ENCODE assay signal across 8 mouse cellular contexts in genomic region chr11:69410045-69410309, GRCm38 (mm10). TPM values are rescaled to one million over a fixed set of nuclear protein-coding genes. Genes with fewer than 3 reads are reported as not detected.
DNase-seq lines count a peak whose midpoint lies in the region; ATAC-seq lines count a peak whose summit lies in the region.

No protein-coding gene starts in this region.

- peak overlapping the region; percentile 74 for H3K9ac ChIP-seq in neural tube, embryonic 11.5 days (ENCODE audit: low read length)
- H3K9ac ChIP-seq in limb, embryonic 15.5 days, result peak overlapping the region; percentile 68
- H3K9ac ChIP-seq in stomach, embryonic 14.5 days (replicated peaks; ENCODE audit: low read depth, low read length), result peak overlapping the region; percentile 84

- peak; percentile 47 for DNase-seq in adrenal gland, postnatal 25 days
- no peak for DNase-seq in adrenal gland, adult 18-20 months (ENCODE audit: low spot score in 2 of 2)
- peak; percentile 48 for DNase-seq in neural tube, embryonic 11.5 days (ENCODE audit: low spot score)
- no peak for DNase-seq in neural tube, embryonic 10.5 days (ENCODE audit: extremely low spot score, low spot score)
- DNase-seq in right cerebral cortex, postnatal 36 days (ENCODE audit: low spot score in 2 of 2), result no peak
- DNase-seq in kidney, adult 9 months, result no peak

- WGBS in neural tube, embryonic 11.5 days, result 0% methylated on average over 18 of the region's 18 CpGs
- WGBS in limb, embryonic 15.5 days, result under 1% methylated on average over 18 of the region's 18 CpGs
- 0% methylated on average over 18 of the region's 18 CpGs for WGBS in stomach, embryonic 14.5 days

- H3K4me2 ChIP-seq in neural tube, embryonic 11.5 days (ENCODE audit: low read depth), result peak overlapping the region; percentile 94
- H3K4me2 ChIP-seq in limb, embryonic 15.5 days, result peak overlapping the region; percentile 94
- peak overlapping the region; percentile 99 for H3K4me2 ChIP-seq in stomach, embryonic 14.5 days (replicated peaks; ENCODE audit: low read depth, low read length)

- peak overlapping the region; percentile 84 for H3K27ac ChIP-seq in neural tube, embryonic 11.5 days (ENCODE audit: low read depth, low read length)
- H3K27ac ChIP-seq in limb, embryonic 15.5 days, result peak overlapping the region; percentile 98
- H3K27ac ChIP-seq in stomach, embryonic 14.5 days (ENCODE audit: low read length), result peak overlapping the region; percentile 99

- H3K27me3 ChIP-seq in neural tube, embryonic 11.5 days (ENCODE audit: control insufficient read depth, insufficient read depth, low read length), result no peaks in the 10 kb centered on the region
- no peaks in the 10 kb centered on the region for H3K27me3 ChIP-seq in limb, embryonic 15.5 days
- H3K27me3 ChIP-seq in stomach, embryonic 14.5 days (ENCODE audit: control insufficient read depth, insufficient read depth, low read length), result no peaks in the 10 kb centered on the region

- no peak for ATAC-seq in neural tube, embryonic 11.5 days (ENCODE audit: insufficient read depth, low FRiP score, low TSS enrichment)
- ATAC-seq in limb, embryonic 15.5 days (ENCODE audit: insufficient number of reproducible peaks, low FRiP score, low TSS enrichment, low read depth), result no peak
- ATAC-seq in stomach, embryonic 14.5 days (ENCODE audit: insufficient number of reproducible peaks, insufficient read depth, low FRiP score, low read depth), result no peak

- H3K36me3 ChIP-seq in neural tube, embryonic 11.5 days (ENCODE audit: control insufficient read depth, insufficient read depth, low read length), result peaks cover 28% of the 10 kb centered on the region
- peaks cover 40% of the 10 kb centered on the region for H3K36me3 ChIP-seq in limb, embryonic 15.5 days
- H3K36me3 ChIP-seq in stomach, embryonic 14.5 days (ENCODE audit: control insufficient read depth, insufficient read depth, low read length), result peaks cover 46% of the 10 kb centered on the region

- H3K4me1 ChIP-seq in neural tube, embryonic 11.5 days (ENCODE audit: control insufficient read depth, insufficient read depth, low read length), result peaks cover 44% of the 10 kb centered on the region
- peaks cover 62% of the 10 kb centered on the region for H3K4me1 ChIP-seq in limb, embryonic 15.5 days
- peaks cover 39% of the 10 kb centered on the region for H3K4me1 ChIP-seq in stomach, embryonic 14.5 days (ENCODE audit: control insufficient read depth, insufficient read depth, low read length)

- peak overlapping the region; percentile 89 for H3K4me3 ChIP-seq in neural tube, embryonic 11.5 days (ENCODE audit: low read depth, low read length)
- peak overlapping the region; percentile 62 for H3K4me3 ChIP-seq in limb, embryonic 15.5 days
- H3K4me3 ChIP-seq in stomach, embryonic 14.5 days (ENCODE audit: low read depth, low read length), result peak overlapping the region; percentile 84

- H3K9me3 ChIP-seq in neural tube, embryonic 11.5 days (ENCODE audit: control insufficient read depth, low read length), result no peaks in the 10 kb centered on the region
- no peaks in the 10 kb centered on the region for H3K9me3 ChIP-seq in limb, embryonic 15.5 days
- no peaks in the 10 kb centered on the region for H3K9me3 ChIP-seq in stomach, embryonic 14.5 days (ENCODE audit: control insufficient read depth, low read depth, low read length)

RNA-seq across cellular contexts. Expression of gene Kdm6b, which starts 3.5 kb away (rescaled TPM):
- 45.1 and 46.2 TPM in 2 replicates for total RNA-seq in adrenal gland, postnatal 25 days (2021)
- 10 to 100 TPM; 32.7 to 34.8 TPM for total RNA-seq in adrenal gland, adult 18-20 months (2021)
- 37.9 and 42.0 TPM in 2 replicates for polyA plus RNA-seq in neural tube, embryonic 11.5 days (2014; fragmentation: Nextera tagmentation; extraction: Ambion mirVana)
- 30.8 and 32.0 TPM in 2 replicates for polyA plus RNA-seq in limb, embryonic 15.5 days (2015; fragmentation: Nextera tagmentation; extraction: Ambion mirVana)
- 30.6 and 34.3 TPM in 2 replicates for polyA plus RNA-seq in stomach, embryonic 14.5 days (2014; fragmentation: Nextera tagmentation; extraction: Ambion mirVana)

RNA-seq across cellular contexts. Expression of gene Tmem88, which starts 11.9 kb away (rescaled TPM):
- total RNA-seq in adrenal gland, postnatal 25 days (2021), result 13.9 and 16.9 TPM in 2 replicates
- 1 to 10 TPM; 7.9 to 8.8 TPM for total RNA-seq in adrenal gland, adult 18-20 months (2021)
- polyA plus RNA-seq in neural tube, embryonic 11.5 days (2014; fragmentation: Nextera tagmentation; extraction: Ambion mirVana), result 13.1 and 17.2 TPM in 2 replicates
- 18.8 and 20.4 TPM in 2 replicates for polyA plus RNA-seq in limb, embryonic 15.5 days (2015; fragmentation: Nextera tagmentation; extraction: Ambion mirVana)
- polyA plus RNA-seq in stomach, embryonic 14.5 days (2014; fragmentation: Nextera tagmentation; extraction: Ambion mirVana), result 30.0 and 30.3 TPM in 2 replicates

RNA-seq across cellular contexts. Expression of gene Cyb5d1, which starts 14.5 kb away (rescaled TPM):
- 43.5 and 51.0 TPM in 2 replicates for total RNA-seq in adrenal gland, postnatal 25 days (2021)
- total RNA-seq in adrenal gland, adult 18-20 months (2021), result 10 to 100 TPM; 41.3 to 50.2 TPM
- 44.7 and 48.4 TPM in 2 replicates for polyA plus RNA-seq in neural tube, embryonic 11.5 days (2014; fragmentation: Nextera tagmentation; extraction: Ambion mirVana)
- polyA plus RNA-seq in limb, embryonic 15.5 days (2015; fragmentation: Nextera tagmentation; extraction: Ambion mirVana), result 30.2 and 36.6 TPM in 2 replicates
- 15.0 and 23.5 TPM in 2 replicates for polyA plus RNA-seq in stomach, embryonic 14.5 days (2014; fragmentation: Nextera tagmentation; extraction: Ambion mirVana)

RNA-seq across cellular contexts. Expression of gene Naa38, which starts 14.7 kb away (rescaled TPM):
- total RNA-seq in adrenal gland, postnatal 25 days (2021), result 127 and 149 TPM in 2 replicates
- total RNA-seq in adrenal gland, adult 18-20 months (2021), result 100 to 1,000 TPM; 139 to 162 TPM
- 125 and 129 TPM in 2 replicates for polyA plus RNA-seq in neural tube, embryonic 11.5 days (2014; fragmentation: Nextera tagmentation; extraction: Ambion mirVana)
- polyA plus RNA-seq in limb, embryonic 15.5 days (2015; fragmentation: Nextera tagmentation; extraction: Ambion mirVana), result 143 and 144 TPM in 2 replicates
- polyA plus RNA-seq in stomach, embryonic 14.5 days (2014; fragmentation: Nextera tagmentation; extraction: Ambion mirVana), result 158 and 177 TPM in 2 replicates

RNA-seq across cellular contexts. Expression of gene Chd3, which starts 40.8 kb away (rescaled TPM):
- 105 and 111 TPM in 2 replicates for total RNA-seq in adrenal gland, postnatal 25 days (2021)
- total RNA-seq in adrenal gland, adult 18-20 months (2021), result 100 to 1,000 TPM in 1 of 2 experiments, 10 to 100 TPM in 1; 87.6 to 109 TPM
- polyA plus RNA-seq in neural tube, embryonic 11.5 days (2014; fragmentation: Nextera tagmentation; extraction: Ambion mirVana), result 57.3 and 60.1 TPM in 2 replicates
- polyA plus RNA-seq in limb, embryonic 15.5 days (2015; fragmentation: Nextera tagmentation; extraction: Ambion mirVana), result 77.4 and 89.3 TPM in 2 replicates
- polyA plus RNA-seq in stomach, embryonic 14.5 days (2014; fragmentation: Nextera tagmentation; extraction: Ambion mirVana), result 85.3 and 87.4 TPM in 2 replicates

Comparison
In these comparisons a context has a peak if more than half of its experiments do, and no peak if none do; other contexts are left out.
1. DNase-seq: peak in adrenal gland, postnatal 25 days (single experiment) and neural tube, embryonic 11.5 days (single experiment); none in adrenal gland, adult 18-20 months (0 of 2), neural tube, embryonic 10.5 days (single experiment), right cerebral cortex, postnatal 36 days (0 of 2) and kidney, adult 9 months (single experiment).
2. Peak in every context shown above with its lines, with median percentiles within 50 percentile points of each other: H3K27ac ChIP-seq, H3K4me2 ChIP-seq, H3K4me3 ChIP-seq and H3K9ac ChIP-seq.